Mouse (Mus musculus): ENCODE data around the gene Odf4.

- TF ChIP-seq POLR2A (IDR thresholded peaks at IDR 0.05; ENCODE audit: extremely low read depth, insufficient read depth, low read length) (no peak), CTCF (IDR thresholded peaks at IDR 0.05; ENCODE audit: extremely low read depth, insufficient read depth, low read length) (no peak)
Measured at GRCm38 (mm10) chr11:68956697-68957096, 29.8 kb upstream of the Odf4 start.
